Mouse (Mus musculus) bone marrow macrophage, adult 2 months (primary cell): Measurements from ENCODE around the gene Btbd6.

Source experiments
- CTCF ChIP-seq: IDR thresholded peaks from 2 replicates; pipeline ENCODE4 v1.5.1; 2012; ENCODE audit warnings: low read depth, mild to moderate bottlenecking, low read length, moderate library complexity
- POLR2A ChIP-seq: IDR thresholded peaks from 2 replicates; pipeline ENCODE4 v1.6.1; 2012; ENCODE audit warnings: mild to moderate bottlenecking, low read depth, low read length, borderline replicate concordance

GRCm38 (mm10) chr12:112940710-112941109 lies 35.6 kb upstream of the Btbd6 start:
- no peak for TF ChIP-seq CTCF
- TF ChIP-seq POLR2A = no peak
